Mouse (Mus musculus) adrenal gland, adult 18-20 months (tissue): Measurements from ENCODE around the gene Apoa2. TPM values are rescaled to one million over a fixed set of nuclear protein-coding genes. Genes with fewer than 3 reads are reported as not detected.

Source experiments
- total RNA-seq, 2 experiments: library from RNA; stranded (reverse); gene quantifications; 1 replicate in 1 of 2; 2 replicates in 1 of 2; pipeline ENCODE4 v1.2.3; 2021

Gene Apoa2
- total RNA-seq, 2 experiments from 2014 or later, result 4.2 to 4.6 TPM

Other genes with a start within 250 kb of the Apoa2 start
- 10 to 100 TPM in 1 of 2 experiments, 1 to 10 TPM in 1; 7.0 to 15.6 TPM for gene Fcgr2b, start 248.5 kb upstream of the Apoa2 start, total RNA-seq
- gene Fcgr4, start 206.1 kb upstream of the Apoa2 start, total RNA-seq, result 10 to 100 TPM in 1 of 2 experiments, 1 to 10 TPM in 1; 5.8 to 13.0 TPM
- 10 to 100 TPM; 17.7 to 32.8 TPM for gene Fcgr3, start 160.1 kb upstream of the Apoa2 start, total RNA-seq
- 1 to 10 TPM; 3.0 to 4.2 TPM for gene Cfap126, start 111.1 kb upstream of the Apoa2 start, total RNA-seq
- 100 to 1,000 TPM; 450 to 629 TPM for gene Sdhc, start 74.5 kb upstream of the Apoa2 start, total RNA-seq
- 1 to 10 TPM in 1 of 2 experiments, under 1 TPM in 1; 0.73 to 1.2 TPM for gene Mpz, start 74.3 kb upstream of the Apoa2 start, total RNA-seq
- 10 to 100 TPM; 51.7 to 52.5 TPM for gene Pcp4l1, start 28.8 kb upstream of the Apoa2 start, total RNA-seq
- gene Nr1i3, start 11.1 kb upstream of the Apoa2 start, total RNA-seq, result not detected
- 10 to 100 TPM; 47.7 to 67.0 TPM for gene Tomm40l, start 2.5 kb upstream of the Apoa2 start, total RNA-seq
- gene Fcer1g, start 9.3 kb downstream of the Apoa2 start, total RNA-seq, result 10 to 100 TPM; 23.2 to 46.7 TPM
- 1 to 10 TPM; 1.5 to 3.8 TPM for gene Adamts4, start 25.4 kb downstream of the Apoa2 start, total RNA-seq
- 1,000 to 10,000 TPM in 1 of 2 experiments, 100 to 1,000 TPM in 1; 683 to 1,034 TPM for gene Ndufs2, start 26.3 kb downstream of the Apoa2 start, total RNA-seq
- 10 to 100 TPM; 30.5 to 37.8 TPM for gene B4galt3, start 45.3 kb downstream of the Apoa2 start, total RNA-seq
- gene Ppox, start 56.1 kb downstream of the Apoa2 start, total RNA-seq, result 10 to 100 TPM; 39.4 to 43.1 TPM
- gene Usp21, start 62.9 kb downstream of the Apoa2 start, total RNA-seq, result 10 to 100 TPM; 38.5 to 41.8 TPM
- gene Ufc1, start 70.0 kb downstream of the Apoa2 start, total RNA-seq, result 100 to 1,000 TPM; 147 to 168 TPM
- gene Dedd, start 104.1 kb downstream of the Apoa2 start, total RNA-seq, result 10 to 100 TPM; 38.1 to 38.3 TPM
- 10 to 100 TPM; 68.9 to 71.0 TPM for gene Nit1, start 120.6 kb downstream of the Apoa2 start, total RNA-seq
- 100 to 1,000 TPM; 137 to 168 TPM for gene Pfdn2, start 120.6 kb downstream of the Apoa2 start, total RNA-seq
- gene Klhdc9, start 135.7 kb downstream of the Apoa2 start, total RNA-seq, result 1 to 10 TPM; 1.3 to 2.4 TPM
- under 1 TPM; 0.20 to 0.45 TPM for gene Nectin4, start 145.0 kb downstream of the Apoa2 start, total RNA-seq
- gene Arhgap30, start 163.9 kb downstream of the Apoa2 start, total RNA-seq, result 1 to 10 TPM; 3.6 to 6.8 TPM
- gene Usf1, start 186.3 kb downstream of the Apoa2 start, total RNA-seq, result 10 to 100 TPM; 51.7 to 53.5 TPM
- gene Tstd1, start 193.8 kb downstream of the Apoa2 start, total RNA-seq, result 1 to 10 TPM; 3.1 to 4.0 TPM
- 10 to 100 TPM; 29.3 to 36.4 TPM for gene F11r, start 212.5 kb downstream of the Apoa2 start, total RNA-seq